Mouse (Mus musculus) kidney, embryonic 16.5 days (tissue): Measurements from ENCODE around the gene Pheta1. TPM values are rescaled to one million over a fixed set of nuclear protein-coding genes. Genes with fewer than 3 reads are reported as not detected.
A peak's percentile ranks its signal among the peaks of the same experiment; 100 is the strongest.

Source experiments
- ATAC-seq: fragments of 200-750 bp; cut with Nextera tagmentation; 2 replicates; pipeline ENCODE4 v1.8.0; 2017; ENCODE audit warnings: moderate TSS enrichment; ENCODE audit not compliant: low FRiP score, low TSS enrichment
- H3K27ac ChIP-seq: fragments of 300-500 bp; sonication (generic); 2 replicates; pipeline ENCODE4 v1.5.1; 2014; ENCODE audit warnings: low read length
- H3K27me3 ChIP-seq: fragments of 300-500 bp; sonication (generic); 2 replicates; pipeline ENCODE4 v1.6.1; 2014; ENCODE audit warnings: low read length, control low read depth, mixed read lengths; ENCODE audit not compliant: insufficient read depth
- H3K36me3 ChIP-seq: fragments of 300-500 bp; sonication (generic); 2 replicates; pipeline ENCODE4 v1.6.1; 2014; ENCODE audit warnings: low read length, control low read depth, mixed read lengths; ENCODE audit not compliant: insufficient read depth
- H3K4me1 ChIP-seq: fragments of 300-500 bp; sonication (generic); 2 replicates; pipeline ENCODE4 v1.6.1; 2014; ENCODE audit warnings: low read length, control low read depth, mixed read lengths; ENCODE audit not compliant: insufficient read depth
- H3K4me2 ChIP-seq: fragments of 300-500 bp; sonication (generic); replicated peaks from 2 replicates; pipeline ENCODE4 v1.6.1; 2014; ENCODE audit warnings: low read depth, low read length
- H3K4me3 ChIP-seq: fragments of 300-500 bp; sonication (generic); 2 replicates; pipeline ENCODE4 v1.5.1; 2014; ENCODE audit warnings: mild to moderate bottlenecking, low read length
- H3K9ac ChIP-seq: fragments of 300-500 bp; sonication (generic); replicated peaks from 2 replicates; pipeline ENCODE4 v1.6.1; 2014; ENCODE audit warnings: low read length
- H3K9me3 ChIP-seq: fragments of 300-500 bp; sonication (generic); 2 replicates; pipeline ENCODE4 v1.6.1; 2016; ENCODE audit warnings: low read length, control low read depth
- WGBS: fragments of 180-500 bp; shearing (Covaris S2); extraction: QIAGEN DNeasy Blood & Tissue Kit; methylation state at CpG from one replicate; pipeline ENCODE4 v1.1.7; 2014; 5-methylcytosine and 5-hydroxymethylcytosine counted together
- polyA plus RNA-seq: library from polyadenylated mRNA; unstranded; fragments of >200 nt; fragmentation: Nextera tagmentation; extraction: Ambion mirVana; gene quantifications from 2 replicates; pipeline ENCODE4 v1.2.1, GENCODE M21; 2015

Pheta1 gene
- polyA plus RNA-seq, 1 experiment from 2014 or later = 33.2 TPM

DNA sequence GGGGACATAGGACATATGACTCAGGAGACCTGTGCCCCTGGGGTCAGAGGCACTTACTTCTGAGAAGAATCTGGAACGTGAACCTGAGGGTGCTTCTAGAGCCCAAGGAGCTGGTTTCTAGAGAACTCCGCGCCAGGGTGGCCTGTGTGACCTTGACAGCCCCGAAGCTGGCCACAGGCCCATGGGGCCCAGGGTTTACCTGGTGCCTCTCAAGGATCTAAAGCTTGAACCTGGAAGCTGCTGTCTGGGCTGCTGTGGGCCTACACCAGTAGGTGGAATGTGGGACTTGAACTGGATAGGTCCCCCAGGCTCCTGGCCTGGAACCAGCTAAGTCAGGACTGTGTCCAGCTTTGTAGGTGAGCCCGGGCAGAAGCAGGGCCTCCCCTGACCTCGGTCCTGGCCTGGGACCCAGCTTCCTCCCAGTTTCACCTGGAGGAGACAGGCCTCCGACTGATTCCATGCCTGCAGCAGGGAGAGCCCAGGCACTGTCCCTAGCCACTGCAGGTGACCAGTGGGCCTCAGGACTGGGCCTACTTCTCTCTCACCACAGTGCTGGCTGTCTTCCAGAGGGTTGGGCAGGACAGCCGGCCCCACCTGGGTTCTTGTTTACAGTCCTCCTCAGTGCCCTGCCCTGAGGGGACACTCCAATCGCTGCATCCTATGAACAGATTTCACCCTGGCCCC, 4.7 kb downstream of the Pheta1 start:
- H3K27me3 ChIP-seq = no peaks in the 10 kb centered on the region
- no peaks in the 10 kb centered on the region for H3K9me3 ChIP-seq
- no peak overlapping the region for H3K27ac ChIP-seq
- no peak overlapping the region for H3K4me3 ChIP-seq
- ATAC-seq = no peak
- H3K9ac ChIP-seq = no peak overlapping the region
- 80% methylated on average over 9 of the region's 9 CpGs for WGBS
- H3K4me1 ChIP-seq = peaks cover 19% of the 10 kb centered on the region
- no peak overlapping the region for H3K4me2 ChIP-seq
- peaks cover 34% of the 10 kb centered on the region for H3K36me3 ChIP-seq

DNA sequence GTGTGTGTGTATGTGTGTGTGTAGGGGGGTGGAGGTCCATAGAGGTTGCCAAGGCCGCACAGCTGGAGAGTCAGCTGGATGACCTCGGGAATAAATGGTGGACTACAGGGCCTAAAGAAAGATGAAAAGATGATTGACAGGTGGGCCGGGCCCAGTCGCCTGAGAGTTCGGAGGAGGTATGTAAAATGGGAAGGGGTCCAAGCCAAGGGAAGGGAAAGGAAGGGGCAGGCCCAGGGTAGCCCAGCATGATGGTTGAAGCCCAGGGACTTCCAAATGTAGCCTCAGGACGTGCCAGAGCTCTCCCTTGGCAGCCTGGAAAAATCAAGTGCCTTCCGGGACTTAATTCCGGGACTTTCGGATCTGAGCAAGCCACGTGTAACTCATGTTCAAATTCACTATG, 6.0 kb downstream of the Pheta1 start:
- Histone ChIP-seq H3K4me3 (no peak overlapping the region), H3K9me3 (no peaks in the 10 kb centered on the region), H3K4me2 (no peak overlapping the region), H3K4me1 (peaks cover 17% of the 10 kb centered on the region), H3K27ac (no peak overlapping the region), H3K27me3 (no peaks in the 10 kb centered on the region), H3K36me3 (peaks cover 34% of the 10 kb centered on the region), H3K9ac (no peak overlapping the region)
- WGBS = 71% methylated on average over 10 of the region's 10 CpGs
- no peak for ATAC-seq

DNA sequence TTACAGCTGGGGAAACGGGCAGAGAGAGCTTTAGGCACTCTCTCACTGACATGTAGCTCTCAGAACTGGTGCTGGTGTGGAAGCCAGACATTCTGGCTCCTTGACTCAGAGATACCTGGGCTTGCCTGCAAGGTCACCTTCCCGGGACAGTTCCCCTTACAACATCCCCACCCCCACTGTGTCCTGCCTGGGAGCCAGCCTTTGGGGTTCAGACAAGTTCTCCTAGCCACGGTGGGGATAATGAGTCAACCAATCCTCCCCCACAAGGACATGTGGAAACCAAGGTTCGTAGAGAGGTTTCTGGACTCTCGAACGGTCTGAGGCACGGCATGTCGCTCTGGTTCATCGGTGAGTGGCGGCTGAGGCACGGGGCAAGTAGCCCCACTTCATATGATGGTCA, 8.0 kb downstream of the Pheta1 start:
- ATAC-seq = no peak
- Histone ChIP-seq H3K4me3 (no peak overlapping the region), H3K9ac (no peak overlapping the region), H3K36me3 (peaks cover 42% of the 10 kb centered on the region), H3K4me1 (no peaks in the 10 kb centered on the region), H3K9me3 (peaks cover 10% of the 10 kb centered on the region), H3K4me2 (no peak overlapping the region), H3K27me3 (no peaks in the 10 kb centered on the region), H3K27ac (no peak overlapping the region)
- WGBS = 66% methylated on average over 11 of the region's 11 CpGs

DNA sequence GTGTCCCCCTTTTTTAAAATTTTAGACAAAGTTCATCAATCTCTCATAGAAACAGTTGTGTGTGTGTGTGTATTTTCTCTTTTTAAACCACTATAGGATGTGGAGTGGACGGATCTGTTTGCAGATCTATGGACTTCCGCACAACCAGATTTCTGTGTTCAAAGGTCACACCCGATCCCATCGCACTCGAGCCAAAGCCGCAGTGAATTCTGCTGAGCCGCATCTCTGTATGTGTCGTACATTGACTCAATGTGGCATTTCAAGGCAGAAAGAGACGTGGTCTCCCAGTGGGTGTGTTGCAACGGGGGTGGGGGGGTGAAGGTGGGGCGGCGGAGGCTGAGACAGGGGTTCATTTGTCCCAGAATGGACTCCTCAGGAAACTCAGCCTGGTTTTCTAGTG, 9.6 kb downstream of the Pheta1 start:
- ATAC-seq = no peak
- Histone ChIP-seq H3K4me3 (no peak overlapping the region), H3K4me2 (no peak overlapping the region), H3K27ac (no peak overlapping the region), H3K27me3 (no peaks in the 10 kb centered on the region), H3K36me3 (peaks cover 25% of the 10 kb centered on the region), H3K4me1 (no peaks in the 10 kb centered on the region), H3K9me3 (peaks cover 10% of the 10 kb centered on the region), H3K9ac (no peak overlapping the region)
- 92% methylated on average over 12 of the region's 12 CpGs for WGBS

DNA sequence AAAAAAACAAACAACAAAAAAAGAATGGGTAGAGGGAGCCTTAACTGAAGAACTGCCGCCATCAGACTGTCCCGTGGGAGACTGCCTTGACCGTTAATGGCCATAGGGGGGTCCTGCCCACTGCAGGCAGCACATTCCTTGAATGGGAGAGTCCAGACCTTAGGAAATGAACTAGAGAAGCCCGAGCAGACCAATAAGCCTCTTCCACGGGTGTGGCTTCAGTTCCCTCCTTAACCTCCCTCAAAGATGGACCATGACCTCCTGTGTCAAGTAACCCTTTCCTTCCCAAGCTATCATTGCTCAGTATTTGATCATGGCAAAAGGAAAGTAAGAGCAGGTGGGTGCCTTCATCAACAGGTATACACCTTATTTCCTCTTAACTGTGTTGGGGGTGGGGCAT, 13.2 kb downstream of the Pheta1 start:
- peaks cover 4% of the 10 kb centered on the region; the same call in 1 of the 2 replicates for H3K4me1 ChIP-seq
- 29% methylated on average over 5 of the region's 5 CpGs for WGBS
- no peaks in the 10 kb centered on the region for H3K27me3 ChIP-seq
- ATAC-seq = no peak
- H3K4me3 ChIP-seq = no peak overlapping the region
- peaks cover 14% of the 10 kb centered on the region for H3K36me3 ChIP-seq
- no peak overlapping the region for H3K9ac ChIP-seq
- no peak overlapping the region for H3K27ac ChIP-seq
- H3K9me3 ChIP-seq = peaks cover 10% of the 10 kb centered on the region
- no peak overlapping the region for H3K4me2 ChIP-seq

DNA sequence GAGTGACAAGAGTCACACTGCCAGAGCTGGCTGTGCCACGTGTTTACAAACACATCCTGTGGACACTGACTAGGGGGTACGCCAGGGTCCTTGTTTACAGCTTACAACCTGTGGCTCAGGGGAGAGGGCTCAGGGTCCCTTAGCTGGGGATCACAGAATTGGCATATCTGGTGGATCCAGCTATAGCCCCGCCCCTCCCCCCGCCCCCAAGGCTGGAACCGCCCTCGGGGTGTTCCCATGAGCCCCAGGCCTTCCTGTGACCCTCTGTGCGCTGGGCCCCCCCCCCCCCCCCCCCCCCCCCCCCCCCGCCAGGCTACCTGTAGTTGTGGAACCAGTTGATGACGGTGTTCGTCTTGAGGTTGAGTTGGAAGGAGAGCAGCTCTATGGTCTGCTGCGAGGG, 15.5 kb downstream of the Pheta1 start:
- H3K27me3 ChIP-seq = no peaks in the 10 kb centered on the region
- no peak overlapping the region for H3K27ac ChIP-seq
- WGBS = 16% methylated on average over 7 of the region's 11 CpGs
- peak overlapping the region; percentile 51; the same call in 1 of the 2 replicates for H3K9ac ChIP-seq
- peaks cover 4% of the 10 kb centered on the region; the same call in 1 of the 2 replicates for H3K4me1 ChIP-seq
- ATAC-seq = no peak
- H3K4me2 ChIP-seq = peak overlapping the region; percentile 35
- no peak overlapping the region for H3K4me3 ChIP-seq
- peaks cover 14% of the 10 kb centered on the region for H3K36me3 ChIP-seq
- peaks cover 10% of the 10 kb centered on the region for H3K9me3 ChIP-seq

DNA sequence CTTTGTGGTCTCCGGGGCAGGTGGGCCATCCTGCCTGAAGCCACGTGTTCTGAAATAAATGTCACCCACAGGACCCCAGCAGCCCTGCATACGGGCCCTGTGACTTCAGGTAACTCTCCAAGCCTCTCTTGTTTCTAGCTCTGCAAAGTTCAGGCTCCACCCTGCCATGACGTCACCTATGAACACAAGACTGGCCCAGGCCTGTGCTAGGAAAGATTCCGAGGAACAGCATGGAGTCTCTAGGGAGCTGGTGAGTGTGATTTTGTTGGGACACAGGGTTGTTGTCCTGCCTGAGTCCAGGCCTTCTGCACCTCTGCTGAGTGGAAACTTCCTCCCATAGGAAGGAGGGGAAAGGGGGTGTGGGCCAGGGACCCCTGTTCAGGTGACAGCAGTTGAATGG, 19.2 kb downstream of the Pheta1 start:
- Histone ChIP-seq H3K4me1 (peaks cover 4% of the 10 kb centered on the region; the same call in 1 of the 2 replicates), H3K9me3 (no peaks in the 10 kb centered on the region), H3K4me3 (no peak overlapping the region), H3K4me2 (no peak overlapping the region), H3K9ac (no peak overlapping the region), H3K27me3 (no peaks in the 10 kb centered on the region), H3K36me3 (no peaks in the 10 kb centered on the region), H3K27ac (no peak overlapping the region)
- no peak for ATAC-seq
- 54% methylated on average over 5 of the region's 5 CpGs for WGBS

DNA sequence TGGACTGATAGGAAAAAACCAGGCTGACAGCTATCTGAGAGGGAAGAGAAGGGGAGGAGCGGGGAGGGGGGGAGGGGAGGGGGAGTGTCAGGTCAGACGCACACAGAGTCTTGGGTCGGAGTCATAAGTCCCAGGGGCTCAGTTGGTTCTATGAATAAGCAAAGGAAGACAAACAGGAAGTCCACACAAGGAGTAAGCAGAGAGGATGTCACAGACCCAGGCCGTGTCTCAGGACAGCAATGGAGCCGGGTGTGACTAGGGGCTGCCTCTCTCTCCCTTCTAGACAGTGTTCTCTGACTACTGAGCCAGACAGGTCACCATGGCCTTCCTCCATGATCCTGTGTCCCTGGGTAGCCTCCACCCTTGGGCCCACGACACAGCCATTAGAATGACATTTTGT, 22.0 kb downstream of the Pheta1 start:
- Histone ChIP-seq H3K9ac (no peak overlapping the region), H3K36me3 (0 out of 2 replicates have a peak, but pooled peaks cover 5% of the 10 kb centered on the region), H3K4me1 (0 out of 2 replicates have a peak, but pooled peaks cover 4% of the 10 kb centered on the region), H3K27me3 (no peaks in the 10 kb centered on the region), H3K27ac (no peak overlapping the region), H3K4me2 (no peak overlapping the region), H3K9me3 (no peaks in the 10 kb centered on the region), H3K4me3 (no peak overlapping the region)
- ATAC-seq = no peak
- WGBS = 65% methylated on average over 6 of the region's 6 CpGs

DNA sequence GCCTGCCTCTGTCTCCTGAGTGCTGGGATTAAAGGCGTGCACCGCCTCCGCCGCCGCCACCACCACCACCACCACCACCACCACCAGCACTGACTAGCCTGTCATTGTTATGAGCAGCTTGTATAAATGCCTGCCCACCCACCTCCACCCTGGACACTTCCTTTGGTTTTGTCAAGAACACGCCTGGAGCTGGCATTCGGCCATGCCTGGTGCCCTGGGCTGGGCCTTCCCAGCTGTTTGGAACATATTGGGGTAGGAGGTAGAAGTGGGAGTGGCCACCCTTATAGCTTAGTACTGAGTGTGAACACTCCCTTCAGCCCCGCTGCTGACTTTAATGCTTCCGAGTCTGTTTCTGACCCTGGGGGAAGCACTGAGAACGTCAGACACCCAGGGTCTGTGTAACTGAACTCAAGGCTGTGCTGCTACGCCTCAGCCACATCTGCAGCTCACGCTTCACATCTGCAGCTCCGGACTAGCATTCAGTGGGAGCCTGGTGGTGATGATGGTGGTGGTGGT, 22.8 kb downstream of the Pheta1 start:
- H3K4me2 ChIP-seq = no peak overlapping the region
- H3K9ac ChIP-seq = no peak overlapping the region
- no peak overlapping the region for H3K27ac ChIP-seq
- H3K4me3 ChIP-seq = no peak overlapping the region
- 0 out of 2 replicates have a peak, but pooled peaks cover 8% of the 10 kb centered on the region for H3K36me3 ChIP-seq
- no peaks in the 10 kb centered on the region for H3K9me3 ChIP-seq
- H3K4me1 ChIP-seq = 0 out of 2 replicates have a peak, but pooled peaks cover 4% of the 10 kb centered on the region
- H3K27me3 ChIP-seq = no peaks in the 10 kb centered on the region
- no peak for ATAC-seq
- WGBS = 89% methylated on average over 13 of the region's 13 CpGs

DNA sequence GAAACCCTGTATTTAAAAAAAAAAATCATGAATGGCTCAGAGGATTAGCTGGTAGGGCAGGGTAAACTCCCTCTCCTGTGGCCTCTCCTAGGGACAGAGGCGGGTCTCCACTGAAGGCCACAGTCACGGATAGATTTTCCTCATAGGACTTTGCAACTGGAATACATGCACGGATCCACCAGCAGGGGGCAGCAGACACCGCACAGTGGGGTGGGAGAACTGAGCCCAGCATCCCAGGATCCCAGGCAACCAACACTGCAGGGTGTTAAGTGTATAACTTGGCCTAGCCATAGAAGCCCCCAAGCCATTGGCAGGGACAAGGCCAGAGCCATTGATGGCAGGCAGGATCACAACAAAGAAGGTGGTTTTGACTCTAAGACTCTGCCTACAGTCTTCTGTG, 23.4 kb downstream of the Pheta1 start:
- WGBS = 10% methylated on average over 4 of the region's 4 CpGs
- no peak overlapping the region for H3K4me3 ChIP-seq
- H3K27me3 ChIP-seq = no peaks in the 10 kb centered on the region
- ATAC-seq = no peak; the same call in 1 of the 2 replicates
- H3K9ac ChIP-seq = no peak overlapping the region
- H3K36me3 ChIP-seq = 0 out of 2 replicates have a peak, but pooled peaks cover 9% of the 10 kb centered on the region
- no peak overlapping the region for H3K4me2 ChIP-seq
- no peak overlapping the region for H3K27ac ChIP-seq
- no peaks in the 10 kb centered on the region for H3K9me3 ChIP-seq
- 0 out of 2 replicates have a peak, but pooled peaks cover 4% of the 10 kb centered on the region for H3K4me1 ChIP-seq
